Mouse (Mus musculus) right cerebral cortex, postnatal 36 days (tissue): ENCODE measurements around the gene Ccdc160.
A peak's percentile ranks its signal among the peaks of the same experiment; 100 is the strongest.

Source experiments
- DNase-seq, 2 experiments: peaks; one replicate each; pipeline ENCODE4 v3.0.0; 2022; ENCODE audit warnings: low spot score in 2 of 2, mixed read lengths in 1 of 2

Ccdc160 gene

GRCm38 (mm10) chrX:52790980-52791593 is at the start of gene Ccdc160:
Ccdc160 (plus strand) TSS chrX:52791200.
- DNase-seq = peak; percentile 43 to 46

- no peak for DNase-seq
These were observed 47.2 kb upstream of the Ccdc160 start for GRCm38 (mm10) chrX:52743781-52744180.

GRCm38 (mm10) chrX:52744201-52745051 is 46.6 kb upstream of the Ccdc160 start:
- no peak for DNase-seq

- DNase-seq = no peak
These were observed 45.5 kb upstream of the Ccdc160 start for GRCm38 (mm10) chrX:52745462-52745861.

- no peak for DNase-seq
These were observed 45.1 kb upstream of the Ccdc160 start for GRCm38 (mm10) chrX:52745917-52746316.

GRCm38 (mm10) chrX:52746849-52747248 is 44.2 kb upstream of the Ccdc160 start:
- no peak for DNase-seq

GRCm38 (mm10) chrX:52753491-52754085 is 37.4 kb upstream of the Ccdc160 start:
- no peak for DNase-seq

- no peak for DNase-seq
These were observed 33.8 kb upstream of the Ccdc160 start for GRCm38 (mm10) chrX:52757164-52757563.

GRCm38 (mm10) chrX:52759232-52759631 is 31.8 kb upstream of the Ccdc160 start:
- no peak for DNase-seq

GRCm38 (mm10) chrX:52760191-52760945 is 30.6 kb upstream of the Ccdc160 start:
- DNase-seq = no peak

GRCm38 (mm10) chrX:52762221-52762620 is 28.8 kb upstream of the Ccdc160 start:
- no peak for DNase-seq

- DNase-seq = no peak
These were observed 15.0 kb upstream of the Ccdc160 start for GRCm38 (mm10) chrX:52775973-52776372.

GRCm38 (mm10) chrX:52777671-52778070 is 13.3 kb upstream of the Ccdc160 start:
- DNase-seq = no peak

- no peak for DNase-seq
These were observed 7.1 kb upstream of the Ccdc160 start for GRCm38 (mm10) chrX:52783898-52784297.

- no peak for DNase-seq
These were observed 1.1 kb downstream of the Ccdc160 start for GRCm38 (mm10) chrX:52791944-52792719.

- no peak for DNase-seq
These were observed 1.9 kb downstream of the Ccdc160 start for GRCm38 (mm10) chrX:52792861-52793260.

- no peak for DNase-seq
These were observed 4.8 kb downstream of the Ccdc160 start for GRCm38 (mm10) chrX:52795816-52796215.

- DNase-seq = no peak
These were observed 6.1 kb downstream of the Ccdc160 start for GRCm38 (mm10) chrX:52797031-52797625.

GRCm38 (mm10) chrX:52798255-52798654 is 7.3 kb downstream of the Ccdc160 start:
- no peak for DNase-seq

- DNase-seq = no peak
These were observed 8.6 kb downstream of the Ccdc160 start for GRCm38 (mm10) chrX:52799566-52799965.

GRCm38 (mm10) chrX:52819338-52819737 is 28.3 kb downstream of the Ccdc160 start:
- no peak for DNase-seq
